Mouse (Mus musculus): ENCODE results near the gene Scp2. TPM values are rescaled to one million over a fixed set of nuclear protein-coding genes. Genes with fewer than 3 reads are reported as not detected.

Scp2 gene
- polyA plus RNA-seq, 1 experiment from 2014 or later, result 363 TPM

GRCm38 (mm10) chr4:108077224-108077955 lies 67.4 kb downstream of the Scp2 start:
- DNase-seq (ENCODE audit: low spot score), result no peak
- Histone ChIP-seq H3K9me3 (replicated peaks; ENCODE audit: low read length) (no peaks in the 10 kb centered on the region), H3K9ac (ENCODE audit: low read depth, low read length) (no peak overlapping the region), H3K27me3 (ENCODE audit: insufficient read depth, low read length) (no peaks in the 10 kb centered on the region), H3K36me3 (ENCODE audit: insufficient read depth, low read length) (no peaks in the 10 kb centered on the region), H3K4me2 (ENCODE audit: low read length) (no peak overlapping the region), H3K4me3 (replicated peaks; ENCODE audit: low read depth, low read length) (no peak overlapping the region), H3K4me1 (replicated peaks; ENCODE audit: insufficient read depth, low read length) (no peaks in the 10 kb centered on the region), H3K27ac (no peak overlapping the region)
- TF ChIP-seq CTCF (IDR thresholded peaks at IDR 0.05; ENCODE audit: low read depth), result no peak
- ATAC-seq (replicated peaks; ENCODE audit: low FRiP score, low read depth), result no peak
- WGBS, result 82% methylated on average over 3 of the region's 3 CpGs

DNA sequence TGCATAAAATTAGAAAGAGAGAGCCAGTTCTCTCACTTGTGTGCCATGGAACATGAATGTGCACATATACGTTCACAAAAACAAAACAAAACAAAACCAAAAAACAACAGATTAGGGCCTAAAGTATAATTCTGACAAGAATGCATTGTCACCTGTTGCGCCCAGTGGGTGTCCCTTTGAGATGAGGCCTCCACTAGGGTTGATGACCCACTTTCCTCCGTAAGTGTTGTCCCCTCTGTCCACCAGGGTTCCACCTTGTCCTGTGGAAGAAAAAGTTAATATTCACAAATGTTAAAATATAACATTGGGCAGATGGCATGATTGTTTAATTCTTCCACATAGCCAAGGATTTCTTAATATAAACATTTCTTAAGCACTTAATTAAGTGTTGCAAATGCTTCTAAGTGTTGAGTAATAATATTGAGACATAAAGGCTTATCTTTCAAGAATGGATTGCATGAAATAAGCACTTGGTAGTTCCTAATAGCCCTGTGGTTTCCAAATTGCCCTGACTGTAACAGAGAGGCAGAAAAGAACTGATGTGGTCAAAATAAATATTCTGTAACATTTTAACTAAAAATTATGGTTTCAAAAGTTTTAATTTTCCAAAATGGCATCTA lies 70.5 kb downstream of the Scp2 start:
- ATAC-seq (replicated peaks; ENCODE audit: low FRiP score, low read depth), result no peak
- no peak for TF ChIP-seq CTCF (IDR thresholded peaks at IDR 0.05; ENCODE audit: low read depth)
- Histone ChIP-seq H3K9ac (ENCODE audit: low read depth, low read length) (no peak overlapping the region), H3K4me2 (ENCODE audit: low read length) (no peak overlapping the region), H3K27me3 (ENCODE audit: insufficient read depth, low read length) (no peaks in the 10 kb centered on the region), H3K27ac (no peak overlapping the region), H3K9me3 (replicated peaks; ENCODE audit: low read length) (no peaks in the 10 kb centered on the region), H3K4me1 (replicated peaks; ENCODE audit: insufficient read depth, low read length) (peaks cover 9% of the 10 kb centered on the region), H3K36me3 (ENCODE audit: insufficient read depth, low read length) (no peaks in the 10 kb centered on the region), H3K4me3 (replicated peaks; ENCODE audit: low read depth, low read length) (no peak overlapping the region)
- 91% methylated on average over 3 of the region's 3 CpGs for WGBS
- no peak for DNase-seq (ENCODE audit: low spot score)

DNA sequence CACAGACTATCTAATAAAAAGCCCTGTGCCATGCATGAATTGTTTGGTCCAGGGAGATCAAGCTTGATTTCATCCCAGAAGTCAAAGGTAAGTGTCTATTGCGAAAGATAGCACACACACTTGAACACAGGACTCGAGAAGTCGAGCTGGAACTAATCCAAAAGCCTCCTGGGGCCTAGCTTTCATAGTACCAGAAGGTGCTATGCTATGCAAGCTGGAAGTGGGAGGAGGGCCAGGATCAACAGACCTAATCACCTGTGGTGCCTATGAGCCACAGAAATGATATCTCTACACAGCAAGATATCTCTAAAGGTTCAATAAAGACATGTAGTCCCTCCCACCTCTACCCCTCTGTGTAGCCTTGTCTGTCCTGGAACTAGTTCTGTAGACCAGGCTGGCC lies 72.7 kb downstream of the Scp2 start:
- Histone ChIP-seq H3K9me3 (replicated peaks; ENCODE audit: low read length) (no peaks in the 10 kb centered on the region), H3K27ac (no peak overlapping the region), H3K27me3 (ENCODE audit: insufficient read depth, low read length) (no peaks in the 10 kb centered on the region), H3K4me3 (replicated peaks; ENCODE audit: low read depth, low read length) (no peak overlapping the region), H3K4me2 (ENCODE audit: low read length) (no peak overlapping the region), H3K4me1 (replicated peaks; ENCODE audit: insufficient read depth, low read length) (peaks cover 9% of the 10 kb centered on the region), H3K9ac (ENCODE audit: low read depth, low read length) (no peak overlapping the region), H3K36me3 (ENCODE audit: insufficient read depth, low read length) (no peaks in the 10 kb centered on the region)
- TF ChIP-seq CTCF (IDR thresholded peaks at IDR 0.05; ENCODE audit: low read depth), result no peak
- 96% methylated on average over 3 of the region's 3 CpGs for WGBS
- no peak for DNase-seq (ENCODE audit: low spot score)
- ATAC-seq (replicated peaks; ENCODE audit: low FRiP score, low read depth), result no peak; the same call in 1 of the 2 replicates

- Histone ChIP-seq H3K27ac (peak overlapping the region; percentile 70), H3K36me3 (ENCODE audit: insufficient read depth, low read length) (no peaks in the 10 kb centered on the region)
- TF ChIP-seq CTCF (IDR thresholded peaks at IDR 0.05; ENCODE audit: low read depth), result 0 out of 2 replicates have a peak, but pooled peaks have one; percentile 24
These were observed 73.4 kb downstream of the Scp2 start for GRCm38 (mm10) chr4:108071235-108071901.

GRCm38 (mm10) chr4:108070723-108071122 lies 74.1 kb downstream of the Scp2 start:
- H3K4me2 ChIP-seq (ENCODE audit: low read length), result peak overlapping the region; percentile 81
- H3K36me3 ChIP-seq (ENCODE audit: insufficient read depth, low read length), result no peaks in the 10 kb centered on the region
- H3K27me3 ChIP-seq (ENCODE audit: insufficient read depth, low read length), result no peaks in the 10 kb centered on the region
- no peak for TF ChIP-seq CTCF (IDR thresholded peaks at IDR 0.05; ENCODE audit: low read depth)
- H3K4me1 ChIP-seq (replicated peaks; ENCODE audit: insufficient read depth, low read length), result peaks cover 9% of the 10 kb centered on the region
- no peaks in the 10 kb centered on the region for H3K9me3 ChIP-seq (replicated peaks; ENCODE audit: low read length)
- DNase-seq (ENCODE audit: low spot score) (peak; percentile 25), ATAC-seq (replicated peaks; ENCODE audit: low FRiP score, low read depth) (no peak)
- peak overlapping the region; percentile 68 for H3K9ac ChIP-seq (ENCODE audit: low read depth, low read length)
- peak overlapping the region; percentile 50 for H3K4me3 ChIP-seq (replicated peaks; ENCODE audit: low read depth, low read length)
- peak overlapping the region; percentile 70 for H3K27ac ChIP-seq
- WGBS, result 7% methylated on average over 8 of the region's 8 CpGs

More at GRCm38 (mm10) chr4:108071235-108071901, 73.4 kb downstream of the Scp2 start:
- H3K4me1 ChIP-seq (replicated peaks; ENCODE audit: insufficient read depth, low read length), result peaks cover 9% of the 10 kb centered on the region
- H3K4me2 ChIP-seq (ENCODE audit: low read length), result peak overlapping the region; percentile 81
- peak overlapping the region; percentile 68 for H3K9ac ChIP-seq (ENCODE audit: low read depth, low read length)
- ATAC-seq (replicated peaks; ENCODE audit: low FRiP score, low read depth) (peak; percentile 90), DNase-seq (ENCODE audit: low spot score) (peak; percentile 98)
- H3K9me3 ChIP-seq (replicated peaks; ENCODE audit: low read length), result no peaks in the 10 kb centered on the region
- H3K4me3 ChIP-seq (replicated peaks; ENCODE audit: low read depth, low read length), result peak overlapping the region; percentile 50
- H3K27me3 ChIP-seq (ENCODE audit: insufficient read depth, low read length), result no peaks in the 10 kb centered on the region
- WGBS, result 3% methylated on average over 26 of the region's 26 CpGs

DNA sequence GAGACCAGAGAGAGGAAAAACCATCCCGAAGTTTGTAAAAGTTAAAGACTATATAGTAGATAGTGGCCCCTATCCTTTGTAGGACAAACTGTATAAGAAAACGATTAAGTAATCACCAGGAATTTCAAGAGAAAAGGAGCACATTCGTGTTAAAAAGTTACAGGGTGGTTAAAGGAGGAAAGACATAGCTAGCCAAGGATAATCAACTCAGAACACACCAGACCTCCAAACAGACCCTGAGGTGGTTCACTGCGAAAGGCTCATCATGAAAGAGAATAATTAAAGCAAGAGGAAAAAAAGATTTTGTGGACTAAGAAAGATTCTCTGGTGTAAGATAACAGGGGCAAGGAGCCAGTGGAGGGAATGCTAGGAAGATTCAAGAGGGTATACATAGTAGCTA lies 74.5 kb downstream of the Scp2 start:
- WGBS, result 54% methylated on average over 4 of the region's 4 CpGs
- peaks cover 9% of the 10 kb centered on the region for H3K4me1 ChIP-seq (replicated peaks; ENCODE audit: insufficient read depth, low read length)
- H3K27ac ChIP-seq, result peak overlapping the region; percentile 70; the same call in 1 of the 2 replicates
- H3K9ac ChIP-seq (ENCODE audit: low read depth, low read length), result peak overlapping the region; percentile 68
- no peak for DNase-seq (ENCODE audit: low spot score)
- H3K27me3 ChIP-seq (ENCODE audit: insufficient read depth, low read length), result no peaks in the 10 kb centered on the region
- peak overlapping the region; percentile 50 for H3K4me3 ChIP-seq (replicated peaks; ENCODE audit: low read depth, low read length)
- ATAC-seq (replicated peaks; ENCODE audit: low FRiP score, low read depth), result no peak
- peak overlapping the region; percentile 81 for H3K4me2 ChIP-seq (ENCODE audit: low read length)
- no peaks in the 10 kb centered on the region for H3K36me3 ChIP-seq (ENCODE audit: insufficient read depth, low read length)
- no peak for TF ChIP-seq CTCF (IDR thresholded peaks at IDR 0.05; ENCODE audit: low read depth)
- no peaks in the 10 kb centered on the region for H3K9me3 ChIP-seq (replicated peaks; ENCODE audit: low read length)

Measured in kidney, postnatal 0 days (tissue).